Mouse (Mus musculus) stomach, postnatal 0 days (tissue): ENCODE measurements around the gene Rlbp1. TPM values are rescaled to one million over a fixed set of nuclear protein-coding genes. Genes with fewer than 3 reads are reported as not detected.

ENCODE experiments used
- ATAC-seq: fragments of 200-750 bp; cut with Nextera tagmentation; 2 replicates; pipeline ENCODE4 v1.8.0; 2017; ENCODE audit not compliant: low FRiP score, low TSS enrichment
- DNase-seq: peaks from one replicate; pipeline ENCODE4 v3.0.0-alpha.2; 2016; ENCODE audit warnings: low spot score
- H3K27ac ChIP-seq: fragments of 300-500 bp; sonication (generic); replicated peaks from 2 replicates; pipeline ENCODE4 v1.5.1; 2014; ENCODE audit warnings: mild to moderate bottlenecking, control low read depth
- H3K27me3 ChIP-seq: fragments of 300-500 bp; sonication (generic); 2 replicates; pipeline ENCODE4 v1.6.1; 2014; ENCODE audit warnings: low read length; ENCODE audit not compliant: control insufficient read depth, insufficient read depth
- H3K36me3 ChIP-seq: fragments of 300-500 bp; sonication (generic); 2 replicates; pipeline ENCODE4 v1.6.1; 2014; ENCODE audit warnings: low read length, mixed read lengths; ENCODE audit not compliant: control insufficient read depth, insufficient read depth
- H3K4me1 ChIP-seq: fragments of 300-500 bp; sonication (generic); replicated peaks from 2 replicates; pipeline ENCODE4 v1.6.1; 2014; ENCODE audit warnings: antibody characterized with exemption; ENCODE audit not compliant: control insufficient read depth, insufficient read depth
- H3K4me2 ChIP-seq: fragments of 300-500 bp; sonication (generic); replicated peaks from 2 replicates; pipeline ENCODE4 v1.6.1; 2014; ENCODE audit warnings: low read depth, mild to moderate bottlenecking, control low read depth, moderate library complexity
- H3K4me3 ChIP-seq: fragments of 300-500 bp; sonication (generic); 2 replicates; pipeline ENCODE4 v1.5.1; 2014; ENCODE audit warnings: low read depth, low read length, control low read depth
- H3K9ac ChIP-seq: fragments of 300-500 bp; sonication (generic); 2 replicates; pipeline ENCODE4 v1.6.1; 2014; ENCODE audit warnings: mild to moderate bottlenecking, low read length, control low read depth, mixed read lengths
- H3K9me3 ChIP-seq: fragments of 300-500 bp; sonication (generic); 2 replicates; pipeline ENCODE4 v1.6.1; 2016; ENCODE audit warnings: low read length; ENCODE audit not compliant: control insufficient read depth
- CTCF ChIP-seq: IDR thresholded peaks from 2 replicates; pipeline ENCODE4 v1.5.1; 2016; ENCODE audit warnings: antibody characterized with exemption, low read depth, mild to moderate bottlenecking, moderate library complexity
- EP300 ChIP-seq: optimal IDR thresholded peaks from 2 replicates; pipeline ENCODE3; 2016; ENCODE audit warnings: antibody characterized with exemption
- WGBS: fragments of 180-500 bp; shearing (Covaris S2); extraction: QIAGEN DNeasy Blood & Tissue Kit; methylation state at CpG from one replicate; pipeline ENCODE4 v1.1.7; 2014; 5-methylcytosine and 5-hydroxymethylcytosine counted together
- polyA plus RNA-seq: library from polyadenylated mRNA; unstranded; fragments of >200 nt; fragmentation: Nextera tagmentation; extraction: Ambion mirVana; gene quantifications from 2 replicates; pipeline ENCODE4 v1.2.1, GENCODE M21; 2015

Rlbp1 gene
- polyA plus RNA-seq, 1 experiment from 2014 or later: 0.28 TPM

- H3K36me3 ChIP-seq: peaks cover 23% of the 10 kb centered on the region
- H3K4me1 ChIP-seq: no peaks in the 10 kb centered on the region
- no peak overlapping the region for H3K4me3 ChIP-seq
- H3K27me3 ChIP-seq: no peaks in the 10 kb centered on the region
- no peak overlapping the region for H3K4me2 ChIP-seq
- H3K9me3 ChIP-seq: no peaks in the 10 kb centered on the region
- H3K9ac ChIP-seq: no peak overlapping the region
- DNase-seq (no peak), ATAC-seq (no peak)
- H3K27ac ChIP-seq: no peak overlapping the region
- WGBS: 71% methylated on average over 13 of the region's 13 CpGs
- TF ChIP-seq CTCF (peak; percentile 44), EP300 (no peak)
Observed at GRCm38 (mm10) chr7:79347108-79347813, 39.6 kb downstream of the Rlbp1 start.

DNA sequence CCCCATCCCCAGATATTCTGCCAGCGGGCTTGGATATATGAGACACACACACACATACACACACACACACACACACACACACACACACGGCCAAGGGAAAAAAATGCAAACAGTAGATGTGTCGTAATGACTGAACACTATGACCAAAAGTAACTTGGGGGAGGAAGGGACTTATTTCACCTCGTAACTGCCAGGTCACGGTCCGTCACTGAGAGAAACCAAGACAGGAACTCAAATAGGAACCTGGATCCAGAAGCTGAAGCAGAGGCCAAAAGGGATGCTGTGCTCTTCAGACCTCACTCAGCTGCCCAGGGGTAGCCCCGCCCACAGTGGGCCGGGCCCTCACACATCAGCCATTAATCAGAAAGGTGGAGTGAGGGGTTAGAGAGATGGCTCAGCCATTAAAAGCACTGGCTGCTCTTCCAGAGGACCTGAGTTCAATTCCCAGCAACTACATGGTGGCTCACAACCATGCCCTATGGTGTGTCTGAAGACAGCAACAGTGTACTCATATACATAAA is 40.2 kb downstream of the Rlbp1 start:
- DNase-seq (no peak), ATAC-seq (no peak)
- WGBS: 70% methylated on average over 8 of the region's 8 CpGs
- TF ChIP-seq EP300: no peak
- no peak for TF ChIP-seq CTCF
- Histone ChIP-seq H3K4me1 (no peaks in the 10 kb centered on the region), H3K9ac (no peak overlapping the region), H3K27me3 (no peaks in the 10 kb centered on the region), H3K36me3 (peaks cover 20% of the 10 kb centered on the region), H3K27ac (no peak overlapping the region), H3K4me3 (no peak overlapping the region), H3K4me2 (no peak overlapping the region), H3K9me3 (no peaks in the 10 kb centered on the region)

GRCm38 (mm10) chr7:79345902-79346301 is 40.9 kb downstream of the Rlbp1 start:
- DNase-seq: peak; percentile 68
- Histone ChIP-seq H3K4me2 (no peak overlapping the region), H3K36me3 (peaks cover 15% of the 10 kb centered on the region), H3K4me3 (no peak overlapping the region), H3K27ac (no peak overlapping the region), H3K27me3 (no peaks in the 10 kb centered on the region), H3K9ac (no peak overlapping the region), H3K9me3 (no peaks in the 10 kb centered on the region), H3K4me1 (no peaks in the 10 kb centered on the region)
- peak; percentile 25 for ATAC-seq
- TF ChIP-seq CTCF: peak; percentile 78
- TF ChIP-seq EP300: no peak
- 47% methylated on average over 4 of the region's 4 CpGs for WGBS

DNA sequence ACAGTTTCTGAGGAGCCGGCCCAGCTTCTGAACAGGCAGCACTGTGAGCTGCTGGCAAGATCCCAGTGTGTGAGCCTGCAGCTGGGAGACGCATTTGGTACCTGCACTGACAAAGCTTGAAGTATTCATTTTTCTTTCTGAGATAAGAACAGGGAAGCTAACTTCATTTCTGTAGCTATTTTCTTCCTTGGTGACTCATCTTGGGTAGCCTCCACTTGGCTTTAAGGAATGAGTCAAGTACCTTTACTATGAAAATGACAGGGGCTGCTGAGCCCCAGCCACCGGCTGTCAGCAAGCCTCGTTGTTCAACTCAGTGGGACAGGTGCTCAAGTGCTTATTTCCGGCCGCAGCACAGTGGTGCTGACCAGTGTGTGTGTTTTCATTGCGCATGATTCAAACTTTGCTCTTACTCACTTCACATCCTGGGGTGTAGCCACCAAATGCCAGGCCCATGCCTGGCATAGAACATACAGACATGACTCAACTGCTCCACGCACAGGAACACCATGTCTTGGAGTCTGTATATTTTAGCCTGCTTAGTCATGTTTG is 50.4 kb downstream of the Rlbp1 start:
- Histone ChIP-seq H3K4me2 (no peak overlapping the region), H3K9me3 (no peaks in the 10 kb centered on the region), H3K27me3 (no peaks in the 10 kb centered on the region), H3K4me1 (no peaks in the 10 kb centered on the region), H3K4me3 (no peak overlapping the region), H3K9ac (no peak overlapping the region), H3K27ac (peak overlapping the region; percentile 15), H3K36me3 (no peaks in the 10 kb centered on the region; the same call in 1 of the 2 replicates)
- 63% methylated on average over 8 of the region's 8 CpGs for WGBS
- TF ChIP-seq EP300: peak; percentile 63
- TF ChIP-seq CTCF: no peak
- DNase-seq (no peak), ATAC-seq (peak; percentile 95)

- no peak for DNase-seq
- Histone ChIP-seq H3K27ac (peak overlapping the region; percentile 70), H3K36me3 (peaks cover 4% of the 10 kb centered on the region; the same call in 1 of the 2 replicates), H3K4me2 (no peak overlapping the region), H3K4me3 (no peak overlapping the region), H3K27me3 (no peaks in the 10 kb centered on the region), H3K9ac (no peak overlapping the region), H3K9me3 (no peaks in the 10 kb centered on the region), H3K4me1 (no peaks in the 10 kb centered on the region)
- WGBS: 38% methylated on average over 3 of the region's 3 CpGs
- TF ChIP-seq CTCF (no peak), EP300 (peak; percentile 48)
- peak; percentile 32; the same call in 1 of the 2 replicates for ATAC-seq
Observed at GRCm38 (mm10) chr7:79333419-79333818, 53.4 kb downstream of the Rlbp1 start.

- DNase-seq (no peak), ATAC-seq (no peak)
- WGBS: 72% methylated on average over 10 of the region's 10 CpGs
- H3K27ac ChIP-seq: no peak overlapping the region
- no peaks in the 10 kb centered on the region for H3K9me3 ChIP-seq
- TF ChIP-seq EP300 (no peak), CTCF (no peak)
- H3K4me1 ChIP-seq: no peaks in the 10 kb centered on the region
- H3K4me2 ChIP-seq: no peak overlapping the region
- H3K9ac ChIP-seq: no peak overlapping the region
- H3K4me3 ChIP-seq: no peak overlapping the region
- H3K36me3 ChIP-seq: peaks cover 8% of the 10 kb centered on the region
- no peaks in the 10 kb centered on the region for H3K27me3 ChIP-seq
Observed at GRCm38 (mm10) chr7:79331197-79331596, 55.7 kb downstream of the Rlbp1 start.
